Mouse (Mus musculus): Measurements from ENCODE around the gene Wipf2.

GRCm38 (mm10) chr11:98835296-98835695 lies 28.1 kb upstream of the Wipf2 start:
- TF ChIP-seq CTCF (IDR thresholded peaks at IDR 0.05; ENCODE audit: insufficient read depth, low read length) (no peak), POLR2A (IDR thresholded peaks at IDR 0.05; ENCODE audit: borderline replicate concordance, extremely low read depth, low read depth, low read length) (no peak)
